Mouse (Mus musculus) forebrain, embryonic 12.5 days (tissue): ENCODE measurements around the gene Scfd2. TPM values are rescaled to one million over a fixed set of nuclear protein-coding genes. Genes with fewer than 3 reads are reported as not detected.

ENCODE experiments used
- ATAC-seq: fragments of 200-750 bp; cut with Nextera tagmentation; 2 replicates; pipeline ENCODE4 v1.8.0; 2017; ENCODE audit warnings: moderate TSS enrichment; ENCODE audit not compliant: low FRiP score
- H3K27ac ChIP-seq: fragments of 300-500 bp; sonication (generic); 2 replicates; pipeline ENCODE4 v1.5.1; 2016; ENCODE audit warnings: mild to moderate bottlenecking
- H3K27me3 ChIP-seq: fragments of 300-500 bp; sonication (generic); 2 replicates; pipeline ENCODE4 v1.6.1; 2016; ENCODE audit warnings: mild to moderate bottlenecking
- H3K36me3 ChIP-seq: fragments of 300-500 bp; sonication (generic); replicated peaks from 2 replicates; pipeline ENCODE4 v1.6.1; 2016; ENCODE audit warnings: mild to moderate bottlenecking
- H3K4me1 ChIP-seq: fragments of 300-500 bp; sonication (generic); 2 replicates; pipeline ENCODE4 v1.6.1; 2016
- H3K4me2 ChIP-seq: fragments of 300-500 bp; sonication (generic); 2 replicates; pipeline ENCODE4 v1.6.1; 2016; ENCODE audit warnings: mild to moderate bottlenecking, moderate library complexity
- H3K4me3 ChIP-seq: fragments of 300-500 bp; sonication (generic); replicated peaks from 2 replicates; pipeline ENCODE4 v1.5.1; 2016; ENCODE audit warnings: mild to moderate bottlenecking
- H3K9ac ChIP-seq: fragments of 300-500 bp; sonication (generic); 2 replicates; pipeline ENCODE4 v1.6.1; 2016; ENCODE audit warnings: mild to moderate bottlenecking
- H3K9me3 ChIP-seq: fragments of 300-500 bp; sonication (generic); 2 replicates; pipeline ENCODE4 v1.6.1; 2016
- whole genome bisulfite sequencing: fragments of 180-500 bp; shearing (Covaris S2); methylation state at CpG from one replicate; pipeline ENCODE4 v1.1.7; 2016; 5-methylcytosine and 5-hydroxymethylcytosine counted together
- polyA plus RNA-seq: library from polyadenylated mRNA; unstranded; fragments of >200 nt; fragmentation: Nextera tagmentation; extraction: Ambion mirVana; gene quantifications from 2 replicates; pipeline ENCODE4 v1.2.1, GENCODE M21; 2016

Gene Scfd2
- polyA plus RNA-seq, 1 experiment from 2014 or later, result 17.0 TPM

GRCm38 (mm10) chr5:74279673-74280072 is 251.9 kb downstream of the Scfd2 start:
- 80% methylated on average over 7 of the region's 7 CpGs for WGBS
- no peak overlapping the region for H3K9ac ChIP-seq
- H3K4me3 ChIP-seq, result no peak overlapping the region
- H3K36me3 ChIP-seq, result no peaks in the 10 kb centered on the region
- H3K9me3 ChIP-seq, result no peaks in the 10 kb centered on the region
- no peak overlapping the region for H3K27ac ChIP-seq
- H3K4me2 ChIP-seq, result no peak overlapping the region
- no peaks in the 10 kb centered on the region for H3K27me3 ChIP-seq
- ATAC-seq, result no peak
- H3K4me1 ChIP-seq, result no peaks in the 10 kb centered on the region

GRCm38 (mm10) chr5:74278428-74278827 is 253.1 kb downstream of the Scfd2 start:
- no peaks in the 10 kb centered on the region for H3K4me1 ChIP-seq
- H3K27ac ChIP-seq, result no peak overlapping the region
- H3K36me3 ChIP-seq, result no peaks in the 10 kb centered on the region
- no peak overlapping the region for H3K9ac ChIP-seq
- no peak overlapping the region for H3K4me3 ChIP-seq
- no peaks in the 10 kb centered on the region for H3K9me3 ChIP-seq
- WGBS, result 81% methylated on average over 7 of the region's 7 CpGs
- no peaks in the 10 kb centered on the region; the same call in 1 of the 2 replicates for H3K27me3 ChIP-seq
- no peak overlapping the region for H3K4me2 ChIP-seq
- ATAC-seq, result no peak

GRCm38 (mm10) chr5:74277712-74278111 is 253.8 kb downstream of the Scfd2 start:
- 15% methylated on average over 3 of the region's 3 CpGs for WGBS
- Histone ChIP-seq H3K36me3 (no peaks in the 10 kb centered on the region), H3K4me3 (no peak overlapping the region), H3K4me2 (no peak overlapping the region), H3K4me1 (no peaks in the 10 kb centered on the region), H3K27me3 (no peaks in the 10 kb centered on the region; the same call in 1 of the 2 replicates), H3K9me3 (no peaks in the 10 kb centered on the region), H3K27ac (no peak overlapping the region), H3K9ac (no peak overlapping the region)
- ATAC-seq, result peak; percentile 67

GRCm38 (mm10) chr5:74277216-74277615 is 254.3 kb downstream of the Scfd2 start:
- no peak overlapping the region for H3K4me2 ChIP-seq
- no peaks in the 10 kb centered on the region for H3K4me1 ChIP-seq
- no peak for ATAC-seq
- 90% methylated on average over 5 of the region's 5 CpGs for WGBS
- no peak overlapping the region for H3K9ac ChIP-seq
- no peaks in the 10 kb centered on the region; the same call in 1 of the 2 replicates for H3K27me3 ChIP-seq
- H3K4me3 ChIP-seq, result no peak overlapping the region
- H3K9me3 ChIP-seq, result no peaks in the 10 kb centered on the region
- H3K27ac ChIP-seq, result no peak overlapping the region
- H3K36me3 ChIP-seq, result no peaks in the 10 kb centered on the region

GRCm38 (mm10) chr5:74273313-74273712 is 258.2 kb downstream of the Scfd2 start:
- 87% methylated on average over 3 of the region's 3 CpGs for WGBS
- no peak for ATAC-seq

GRCm38 (mm10) chr5:74267736-74268369 is 263.7 kb downstream of the Scfd2 start:
- H3K4me2 ChIP-seq, result no peak overlapping the region
- H3K27ac ChIP-seq, result no peak overlapping the region
- H3K9me3 ChIP-seq, result no peaks in the 10 kb centered on the region
- H3K4me3 ChIP-seq, result no peak overlapping the region
- H3K4me1 ChIP-seq, result peaks cover 25% of the 10 kb centered on the region
- no peak overlapping the region for H3K9ac ChIP-seq
- H3K36me3 ChIP-seq, result no peaks in the 10 kb centered on the region
- H3K27me3 ChIP-seq, result no peaks in the 10 kb centered on the region
- ATAC-seq, result no peak
- WGBS, result 62% methylated on average over 5 of the region's 5 CpGs

More at GRCm38 (mm10) chr5:74273313-74273712, 258.2 kb downstream of the Scfd2 start:
- H3K4me2 ChIP-seq, result no peak overlapping the region
- no peak overlapping the region for H3K4me3 ChIP-seq
- no peak overlapping the region for H3K27ac ChIP-seq
- no peak overlapping the region for H3K9ac ChIP-seq
- H3K4me1 ChIP-seq, result no peaks in the 10 kb centered on the region
- no peaks in the 10 kb centered on the region for H3K36me3 ChIP-seq
- no peaks in the 10 kb centered on the region for H3K9me3 ChIP-seq
- H3K27me3 ChIP-seq, result no peaks in the 10 kb centered on the region; the same call in 1 of the 2 replicates

- no peak overlapping the region for H3K9ac ChIP-seq
- no peak for ATAC-seq
- H3K4me3 ChIP-seq, result no peak overlapping the region
- H3K27me3 ChIP-seq, result no peaks in the 10 kb centered on the region
- no peaks in the 10 kb centered on the region for H3K9me3 ChIP-seq
- WGBS, result 87% methylated on average over 1 of the region's 1 CpGs
- no peak overlapping the region for H3K4me2 ChIP-seq
- no peak overlapping the region for H3K27ac ChIP-seq
- H3K4me1 ChIP-seq, result peaks cover 25% of the 10 kb centered on the region
- no peaks in the 10 kb centered on the region for H3K36me3 ChIP-seq
Measured at GRCm38 (mm10) chr5:74267196-74267595, 264.4 kb downstream of the Scfd2 start.

- Histone ChIP-seq H3K4me3 (no peak overlapping the region), H3K27ac (no peak overlapping the region), H3K9ac (no peak overlapping the region), H3K4me1 (peaks cover 25% of the 10 kb centered on the region), H3K4me2 (no peak overlapping the region), H3K27me3 (no peaks in the 10 kb centered on the region), H3K9me3 (no peaks in the 10 kb centered on the region), H3K36me3 (no peaks in the 10 kb centered on the region)
- no peak for ATAC-seq
- WGBS, result 61% methylated on average over 5 of the region's 5 CpGs
Measured at GRCm38 (mm10) chr5:74266476-74266819, 265.1 kb downstream of the Scfd2 start.

GRCm38 (mm10) chr5:74265601-74266475 is 265.7 kb downstream of the Scfd2 start:
- H3K36me3 ChIP-seq, result no peaks in the 10 kb centered on the region
- H3K4me2 ChIP-seq, result no peak overlapping the region
- H3K27me3 ChIP-seq, result no peaks in the 10 kb centered on the region
- H3K9ac ChIP-seq, result no peak overlapping the region
- no peak overlapping the region for H3K4me3 ChIP-seq
- no peaks in the 10 kb centered on the region for H3K9me3 ChIP-seq
- no peak overlapping the region for H3K27ac ChIP-seq
- peaks cover 31% of the 10 kb centered on the region for H3K4me1 ChIP-seq
- no peak for ATAC-seq
- WGBS, result 39% methylated on average over 13 of the region's 13 CpGs

GRCm38 (mm10) chr5:74265151-74265550 is 266.4 kb downstream of the Scfd2 start:
- Histone ChIP-seq H3K27ac (no peak overlapping the region), H3K27me3 (no peaks in the 10 kb centered on the region), H3K4me1 (peaks cover 38% of the 10 kb centered on the region), H3K4me2 (no peak overlapping the region), H3K4me3 (no peak overlapping the region), H3K9ac (no peak overlapping the region), H3K9me3 (no peaks in the 10 kb centered on the region), H3K36me3 (no peaks in the 10 kb centered on the region)
- ATAC-seq, result no peak
- 62% methylated on average over 6 of the region's 6 CpGs for WGBS

- Histone ChIP-seq H3K4me3 (no peak overlapping the region), H3K4me2 (no peak overlapping the region), H3K27me3 (no peaks in the 10 kb centered on the region), H3K27ac (no peak overlapping the region), H3K9ac (no peak overlapping the region), H3K36me3 (no peaks in the 10 kb centered on the region), H3K4me1 (peaks cover 41% of the 10 kb centered on the region), H3K9me3 (no peaks in the 10 kb centered on the region)
- WGBS, result 88% methylated on average over 4 of the region's 4 CpGs
- ATAC-seq, result no peak
Measured at GRCm38 (mm10) chr5:74264541-74264940, 267.0 kb downstream of the Scfd2 start.

GRCm38 (mm10) chr5:74261016-74261415 is 270.5 kb downstream of the Scfd2 start:
- Histone ChIP-seq H3K4me3 (no peak overlapping the region), H3K9me3 (no peaks in the 10 kb centered on the region), H3K27me3 (no peaks in the 10 kb centered on the region), H3K36me3 (no peaks in the 10 kb centered on the region), H3K27ac (0 out of 2 replicates have a peak overlapping the region, but pooled peaks have one; percentile 31), H3K9ac (no peak overlapping the region), H3K4me1 (peaks cover 35% of the 10 kb centered on the region), H3K4me2 (no peak overlapping the region)
- 49% methylated on average over 6 of the region's 6 CpGs for WGBS
- ATAC-seq, result peak; percentile 30; the same call in 1 of the 2 replicates
